Mouse (Mus musculus) forebrain, embryonic 13.5 days (tissue): Measurements from ENCODE around the gene Fam129b. TPM values are rescaled to one million over a fixed set of nuclear protein-coding genes. Genes with fewer than 3 reads are reported as not detected.
A peak's percentile ranks its signal among the peaks of the same experiment; 100 is the strongest.

ENCODE experiments used
- ATAC-seq: fragments of 200-750 bp; cut with Nextera tagmentation; 2 replicates; pipeline ENCODE4 v1.8.0; 2017
- H3K27ac ChIP-seq: fragments of 300-500 bp; sonication (generic); 2 replicates; pipeline ENCODE4 v1.5.1; 2015; ENCODE audit warnings: inconsistent platforms, mild to moderate bottlenecking, moderate library complexity
- H3K27me3 ChIP-seq: fragments of 300-500 bp; sonication (generic); 2 replicates; pipeline ENCODE4 v1.6.1; 2015; ENCODE audit warnings: mild to moderate bottlenecking, inconsistent platforms
- H3K36me3 ChIP-seq: fragments of 300-500 bp; sonication (generic); 2 replicates; pipeline ENCODE4 v1.6.1; 2015; ENCODE audit warnings: mild to moderate bottlenecking, inconsistent platforms; ENCODE audit not compliant: poor library complexity, severe bottlenecking
- H3K4me1 ChIP-seq: fragments of 300-500 bp; sonication (generic); 2 replicates; pipeline ENCODE4 v1.6.1; 2015; ENCODE audit warnings: inconsistent platforms
- H3K4me2 ChIP-seq: fragments of 300-500 bp; sonication (generic); 2 replicates; pipeline ENCODE4 v1.6.1; 2015; ENCODE audit warnings: inconsistent platforms, mild to moderate bottlenecking, moderate library complexity
- H3K4me3 ChIP-seq: fragments of 300-500 bp; sonication (generic); 2 replicates; pipeline ENCODE4 v1.5.1; 2015; ENCODE audit warnings: mild to moderate bottlenecking, inconsistent platforms
- H3K9ac ChIP-seq: fragments of 300-500 bp; sonication (generic); 2 replicates; pipeline ENCODE4 v1.6.1; 2015; ENCODE audit warnings: mild to moderate bottlenecking, inconsistent platforms
- H3K9me3 ChIP-seq: fragments of 300-500 bp; sonication (generic); replicated peaks from 2 replicates; pipeline ENCODE4 v1.6.1; 2016; ENCODE audit warnings: inconsistent platforms
- WGBS: fragments of 180-500 bp; shearing (Covaris S2); methylation state at CpG from one replicate; pipeline ENCODE4 v1.1.7; 2015; 5-methylcytosine and 5-hydroxymethylcytosine counted together
- polyA plus RNA-seq: library from polyadenylated mRNA; unstranded; fragments of >200 nt; fragmentation: Nextera tagmentation; extraction: Ambion mirVana; gene quantifications from 2 replicates; pipeline ENCODE4 v1.2.1, GENCODE M21; 2015

The Fam129b gene
- polyA plus RNA-seq, 1 experiment from 2014 or later: 21.1 TPM

- ATAC-seq: no peak; the same call in 1 of the 2 replicates
- 63% methylated on average over 3 of the region's 3 CpGs for whole genome bisulfite sequencing
These were observed 39.0 kb downstream of the Fam129b start for GRCm38 (mm10) chr2:32914896-32915295.

GRCm38 (mm10) chr2:32917526-32917925, 41.6 kb downstream of the Fam129b start:
- Histone ChIP-seq H3K27ac (no peak overlapping the region), H3K9me3 (no peaks in the 10 kb centered on the region), H3K36me3 (peaks cover 46% of the 10 kb centered on the region), H3K4me2 (no peak overlapping the region), H3K4me3 (no peak overlapping the region), H3K9ac (no peak overlapping the region), H3K27me3 (no peaks in the 10 kb centered on the region), H3K4me1 (no peaks in the 10 kb centered on the region)
- no peak for ATAC-seq
- WGBS: 83% methylated on average over 11 of the region's 11 CpGs

More at GRCm38 (mm10) chr2:32914896-32915295, 39.0 kb downstream of the Fam129b start:
- Histone ChIP-seq H3K27ac (no peak overlapping the region), H3K4me1 (no peaks in the 10 kb centered on the region), H3K27me3 (peaks cover 9% of the 10 kb centered on the region; the same call in 1 of the 2 replicates), H3K4me2 (no peak overlapping the region), H3K36me3 (peaks cover 38% of the 10 kb centered on the region), H3K4me3 (no peak overlapping the region), H3K9me3 (no peaks in the 10 kb centered on the region), H3K9ac (no peak overlapping the region)

GRCm38 (mm10) chr2:32918391-32918790, 42.5 kb downstream of the Fam129b start:
- H3K27me3 ChIP-seq: no peaks in the 10 kb centered on the region
- no peak overlapping the region for H3K4me2 ChIP-seq
- H3K36me3 ChIP-seq: peaks cover 55% of the 10 kb centered on the region
- no peak overlapping the region for H3K4me3 ChIP-seq
- no peak overlapping the region for H3K9ac ChIP-seq
- H3K27ac ChIP-seq: no peak overlapping the region
- WGBS: 87% methylated on average over 9 of the region's 9 CpGs
- H3K9me3 ChIP-seq: no peaks in the 10 kb centered on the region
- H3K4me1 ChIP-seq: no peaks in the 10 kb centered on the region
- ATAC-seq: no peak

GRCm38 (mm10) chr2:32921235-32921634, 45.3 kb downstream of the Fam129b start:
- no peak overlapping the region for H3K4me2 ChIP-seq
- H3K27me3 ChIP-seq: no peaks in the 10 kb centered on the region
- H3K27ac ChIP-seq: no peak overlapping the region
- no peaks in the 10 kb centered on the region for H3K9me3 ChIP-seq
- ATAC-seq: no peak
- 83% methylated on average over 7 of the region's 7 CpGs for WGBS
- H3K4me1 ChIP-seq: no peaks in the 10 kb centered on the region
- H3K4me3 ChIP-seq: no peak overlapping the region
- no peak overlapping the region for H3K9ac ChIP-seq
- H3K36me3 ChIP-seq: peaks cover 71% of the 10 kb centered on the region

- Histone ChIP-seq H3K9ac (peak overlapping the region; percentile 30; the same call in 1 of the 2 replicates), H3K36me3 (peaks cover 74% of the 10 kb centered on the region), H3K27ac (no peak overlapping the region), H3K4me2 (no peak overlapping the region), H3K4me1 (no peaks in the 10 kb centered on the region), H3K4me3 (no peak overlapping the region), H3K9me3 (no peaks in the 10 kb centered on the region), H3K27me3 (no peaks in the 10 kb centered on the region)
- ATAC-seq: no peak
- 88% methylated on average over 15 of the region's 15 CpGs for WGBS
These were observed 46.0 kb downstream of the Fam129b start for GRCm38 (mm10) chr2:32921801-32922380.

- H3K4me1 ChIP-seq: no peaks in the 10 kb centered on the region
- H3K4me3 ChIP-seq: no peak overlapping the region
- H3K9ac ChIP-seq: no peak overlapping the region
- ATAC-seq: no peak
- H3K4me2 ChIP-seq: no peak overlapping the region
- H3K27ac ChIP-seq: no peak overlapping the region
- H3K9me3 ChIP-seq: no peaks in the 10 kb centered on the region
- no peaks in the 10 kb centered on the region for H3K27me3 ChIP-seq
- 91% methylated on average over 13 of the region's 13 CpGs for WGBS
- peaks cover 76% of the 10 kb centered on the region for H3K36me3 ChIP-seq
These were observed 46.6 kb downstream of the Fam129b start for GRCm38 (mm10) chr2:32922564-32922963.

- no peaks in the 10 kb centered on the region for H3K9me3 ChIP-seq
- H3K4me2 ChIP-seq: no peak overlapping the region
- H3K36me3 ChIP-seq: peaks cover 76% of the 10 kb centered on the region
- H3K4me3 ChIP-seq: no peak overlapping the region
- no peaks in the 10 kb centered on the region for H3K27me3 ChIP-seq
- no peak overlapping the region for H3K9ac ChIP-seq
- no peak overlapping the region for H3K27ac ChIP-seq
- WGBS: 93% methylated on average over 24 of the region's 24 CpGs
- no peaks in the 10 kb centered on the region for H3K4me1 ChIP-seq
- ATAC-seq: no peak
These were observed 47.8 kb downstream of the Fam129b start for GRCm38 (mm10) chr2:32923551-32924250.

- WGBS: 76% methylated on average over 10 of the region's 10 CpGs
- Histone ChIP-seq H3K4me1 (no peaks in the 10 kb centered on the region), H3K9me3 (no peaks in the 10 kb centered on the region), H3K4me3 (no peak overlapping the region), H3K36me3 (peaks cover 74% of the 10 kb centered on the region), H3K4me2 (no peak overlapping the region), H3K9ac (no peak overlapping the region), H3K27me3 (no peaks in the 10 kb centered on the region), H3K27ac (no peak overlapping the region)
- no peak for ATAC-seq
These were observed 48.5 kb downstream of the Fam129b start for GRCm38 (mm10) chr2:32924306-32924844.

GRCm38 (mm10) chr2:32926330-32927075, 50.6 kb downstream of the Fam129b start:
- Histone ChIP-seq H3K9me3 (no peaks in the 10 kb centered on the region), H3K4me3 (no peak overlapping the region), H3K9ac (no peak overlapping the region), H3K27ac (no peak overlapping the region), H3K27me3 (no peaks in the 10 kb centered on the region), H3K4me2 (no peak overlapping the region), H3K4me1 (no peaks in the 10 kb centered on the region), H3K36me3 (peaks cover 61% of the 10 kb centered on the region)
- whole genome bisulfite sequencing: 89% methylated on average over 12 of the region's 12 CpGs
- ATAC-seq: no peak

- H3K4me3 ChIP-seq: no peak overlapping the region
- no peaks in the 10 kb centered on the region for H3K4me1 ChIP-seq
- H3K27me3 ChIP-seq: no peaks in the 10 kb centered on the region
- H3K36me3 ChIP-seq: peaks cover 54% of the 10 kb centered on the region
- no peak overlapping the region for H3K4me2 ChIP-seq
- ATAC-seq: no peak
- H3K9ac ChIP-seq: no peak overlapping the region
- 77% methylated on average over 15 of the region's 15 CpGs for WGBS
- no peaks in the 10 kb centered on the region for H3K9me3 ChIP-seq
- H3K27ac ChIP-seq: no peak overlapping the region
These were observed 51.8 kb downstream of the Fam129b start for GRCm38 (mm10) chr2:32927624-32928234.

- peak; percentile 76 for ATAC-seq
- no peak overlapping the region for H3K9ac ChIP-seq
- no peak overlapping the region for H3K27ac ChIP-seq
- H3K9me3 ChIP-seq: no peaks in the 10 kb centered on the region
- no peaks in the 10 kb centered on the region for H3K27me3 ChIP-seq
- 32% methylated on average over 10 of the region's 10 CpGs for WGBS
- H3K4me1 ChIP-seq: no peaks in the 10 kb centered on the region
- H3K36me3 ChIP-seq: peaks cover 54% of the 10 kb centered on the region
- H3K4me3 ChIP-seq: no peak overlapping the region
- no peak overlapping the region for H3K4me2 ChIP-seq
These were observed 52.5 kb downstream of the Fam129b start for GRCm38 (mm10) chr2:32928235-32928946.
